Mouse (Mus musculus) spleen, adult 2 months (tissue): ENCODE measurements around the gene Apopt1.

Source experiments
- CTCF ChIP-seq: fragments of 200-500 bp; IDR thresholded peaks from 2 replicates; pipeline ENCODE4 v1.5.1; 2011; ENCODE audit warnings: mild to moderate bottlenecking, inconsistent platforms; ENCODE audit not compliant: insufficient read depth, insufficient read length, insufficient replicate concordance; ENCODE audit errors: extremely low read depth
- POLR2A ChIP-seq: fragments of 200-500 bp; IDR thresholded peaks from 2 replicates; pipeline ENCODE4 v1.6.1; 2011; ENCODE audit warnings: low read depth, low read length, inconsistent platforms

DNA sequence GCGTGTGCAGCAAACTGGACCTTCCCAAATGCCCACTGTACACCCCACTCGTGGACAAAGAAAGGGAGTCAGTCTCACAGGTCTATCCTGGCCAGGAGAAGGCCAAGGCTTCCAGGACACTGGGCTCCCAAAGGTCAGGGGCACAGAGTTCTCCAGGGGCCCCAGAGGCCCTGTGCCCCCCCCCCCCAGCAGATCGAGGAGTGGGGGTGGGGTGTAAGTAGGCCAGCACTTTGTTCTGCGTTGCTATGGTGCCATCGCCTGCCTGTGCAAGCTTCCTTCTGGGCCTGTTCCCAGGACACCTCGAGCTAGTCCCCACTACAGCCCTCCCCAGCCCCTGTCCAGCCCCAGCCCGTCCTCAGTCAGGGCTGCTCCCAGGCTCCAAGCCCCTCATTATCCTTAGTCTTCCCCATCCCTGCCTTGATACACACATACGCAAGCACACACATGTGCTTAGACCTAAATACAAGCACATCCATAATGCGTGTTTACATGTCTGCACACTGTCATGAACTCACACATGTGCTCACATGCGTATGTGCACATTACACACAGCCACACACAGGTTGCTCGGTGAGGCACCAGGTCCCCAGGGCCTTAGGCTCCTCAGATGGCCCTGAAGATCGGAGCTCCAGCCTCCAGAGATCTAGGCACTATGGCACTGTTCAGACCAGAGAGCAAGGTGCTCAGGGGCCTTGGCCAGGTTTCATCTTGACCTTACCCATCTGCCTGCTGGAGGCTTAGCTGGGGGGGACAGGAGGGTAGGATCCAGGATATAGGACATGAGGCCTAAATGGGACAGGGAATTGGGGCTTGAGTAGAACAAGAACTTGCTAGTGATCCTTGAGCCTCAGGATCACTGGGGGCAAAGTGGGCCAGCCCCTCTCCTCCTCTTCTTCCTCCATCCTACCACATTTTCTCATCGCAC is 17.9 kb upstream of the Apopt1 start:
- no peak for TF ChIP-seq CTCF
- no peak for TF ChIP-seq POLR2A
